Mouse (Mus musculus): ENCODE measurements around the gene Fbxo28.
"Not testable (repeated sequence)": the region's sequence is repeated elsewhere in the genome, so short reads cannot be mapped to it uniquely, and the experiment has no call there.

Fbxo28 gene

DNA sequence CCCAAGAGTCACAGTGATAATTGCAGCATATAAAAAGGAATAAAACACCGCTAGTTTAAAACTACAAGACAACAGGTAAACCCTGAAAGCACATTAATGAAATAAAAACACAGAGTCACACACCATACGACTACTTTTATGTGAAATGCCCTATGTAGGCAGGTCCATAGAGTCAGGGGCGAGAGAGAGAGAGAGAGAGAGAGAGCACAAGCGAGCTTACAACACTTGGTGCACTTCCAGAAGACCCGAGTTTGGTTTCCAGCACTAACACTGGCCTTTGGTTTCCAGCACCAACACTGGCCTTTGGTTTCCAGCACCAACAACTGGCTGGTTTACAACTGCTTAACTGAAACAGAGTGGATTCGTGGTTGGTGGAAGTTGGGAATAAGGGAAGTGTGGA lies 564 bp upstream of the Fbxo28 start:
- DNase-seq (ENCODE audit: low read depth, low spot score), result no peak

DNA sequence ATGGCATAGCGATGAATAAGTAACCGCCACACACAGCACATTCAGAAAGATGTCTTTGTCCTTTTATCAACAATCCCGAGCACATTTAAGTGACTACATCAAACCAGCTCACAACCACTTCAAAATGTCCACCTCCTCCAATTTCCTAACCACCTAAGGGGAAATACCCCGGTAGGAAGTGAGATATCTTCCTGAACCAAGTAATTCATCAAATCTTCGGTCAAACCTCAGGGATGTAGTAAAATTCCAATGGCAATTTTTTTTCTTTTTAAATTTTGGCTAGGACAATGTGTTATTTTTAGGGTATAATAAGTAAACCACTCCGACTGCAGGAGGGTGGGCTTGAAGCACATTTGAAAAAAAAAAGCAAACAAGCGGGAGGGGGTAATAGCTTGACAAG lies 1.1 kb downstream of the Fbxo28 start:
- DNase-seq (ENCODE audit: low read depth, low spot score), result no peak

GRCm38 (mm10) chr1:182338961-182339565 lies 2.4 kb downstream of the Fbxo28 start:
- no peak for DNase-seq (ENCODE audit: low read depth, low spot score)

DNA sequence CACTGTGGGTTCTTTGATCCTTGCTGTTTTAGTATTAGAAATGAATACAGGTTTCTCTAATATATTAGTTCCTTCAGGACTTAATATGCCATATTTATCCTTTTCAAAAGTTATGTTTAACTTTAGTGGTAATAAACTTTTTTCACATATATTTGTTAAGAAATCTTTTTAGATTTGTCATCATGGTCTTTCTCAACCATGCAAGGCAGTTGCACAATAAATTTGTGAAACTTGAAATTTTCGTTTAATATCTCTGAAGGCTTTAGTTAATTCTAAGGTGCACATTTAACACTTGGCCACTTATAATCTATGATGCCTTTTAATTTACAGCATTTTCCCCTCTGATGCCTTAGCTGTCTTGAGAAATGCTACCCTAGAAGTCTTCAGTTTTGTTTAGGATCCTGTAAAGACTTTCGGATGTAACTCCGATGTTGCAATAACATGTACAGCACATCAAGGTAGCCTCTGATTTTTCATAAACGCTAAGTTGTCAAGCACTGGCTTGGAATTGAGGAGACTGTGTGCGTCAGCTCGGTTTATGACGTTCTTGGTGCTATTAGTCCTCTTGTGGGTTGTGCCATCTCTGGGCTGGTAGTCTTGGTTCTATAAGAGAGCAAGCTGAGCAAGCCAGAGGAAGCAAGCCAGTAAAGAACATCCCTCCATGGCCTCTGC lies 7.5 kb downstream of the Fbxo28 start:
- no peak for DNase-seq (ENCODE audit: low read depth, low spot score)

DNA sequence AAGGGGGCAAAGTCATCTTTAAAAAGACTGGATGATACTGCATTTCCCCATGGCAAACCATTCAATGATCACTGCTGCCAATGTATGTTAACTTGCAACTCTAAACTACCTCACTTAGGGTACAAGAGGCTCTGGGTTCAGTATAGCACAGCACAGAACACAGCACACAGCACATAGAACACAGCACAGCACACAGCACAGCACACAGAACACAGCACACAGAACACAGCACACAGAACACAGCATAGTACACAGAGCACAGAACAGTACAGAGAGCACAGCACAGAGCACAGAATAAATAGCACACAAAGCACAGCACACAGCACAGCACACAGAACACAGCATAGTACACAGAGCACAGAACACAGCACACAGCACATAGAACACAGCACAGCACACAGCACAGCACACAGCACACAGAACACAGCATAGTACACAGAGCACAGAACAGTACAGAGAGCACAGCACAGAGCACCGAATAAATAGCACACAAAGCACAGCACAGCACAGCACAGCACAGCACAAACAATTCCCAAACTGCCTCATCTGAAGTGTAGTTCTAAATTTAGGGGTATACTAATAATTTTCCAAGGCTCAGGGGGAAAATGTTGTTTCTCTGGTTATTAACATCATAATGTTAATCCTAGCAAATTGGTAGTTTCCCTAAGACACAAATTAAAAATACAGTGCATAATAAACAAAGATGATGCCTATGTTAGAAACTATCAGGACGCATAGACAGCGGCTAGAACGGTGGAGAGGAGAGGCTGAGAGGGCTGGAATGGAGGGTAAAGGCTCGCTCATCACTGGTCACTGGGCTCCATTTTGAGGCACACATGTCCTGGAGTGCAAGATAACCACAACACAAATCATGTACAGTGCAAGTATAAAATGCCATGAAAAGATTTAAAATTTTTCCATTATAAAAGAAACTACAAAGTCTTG lies 9.1 kb downstream of the Fbxo28 start:
- DNase-seq (ENCODE audit: low read depth, low spot score), result no peak

- DNase-seq (ENCODE audit: low read depth, low spot score), result no peak
Observed at GRCm38 (mm10) chr1:182325919-182326318, 15.5 kb downstream of the Fbxo28 start.

- DNase-seq (ENCODE audit: low read depth, low spot score), result no peak
Observed at GRCm38 (mm10) chr1:182324552-182324951, 16.9 kb downstream of the Fbxo28 start.

DNA sequence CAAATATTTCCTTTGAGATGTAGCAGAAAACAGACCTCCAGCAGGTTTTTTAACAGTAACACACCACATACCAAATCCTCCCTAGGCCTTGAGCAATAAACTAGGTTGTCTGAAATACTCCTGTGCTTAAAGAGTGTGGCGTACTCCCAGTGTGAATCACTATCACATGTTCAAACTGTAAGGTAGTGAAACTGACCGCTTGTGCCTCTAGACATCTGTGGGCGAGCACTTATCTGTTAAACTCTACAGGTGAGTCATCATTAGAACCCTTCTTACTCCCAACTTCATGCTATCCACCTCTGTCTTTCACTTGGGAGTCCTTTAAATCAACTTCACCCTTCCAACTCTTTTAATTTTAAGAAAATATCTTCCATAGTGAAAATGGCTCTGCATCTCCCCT lies 18.3 kb downstream of the Fbxo28 start:
- no peak for DNase-seq (ENCODE audit: low read depth, low spot score)

DNA sequence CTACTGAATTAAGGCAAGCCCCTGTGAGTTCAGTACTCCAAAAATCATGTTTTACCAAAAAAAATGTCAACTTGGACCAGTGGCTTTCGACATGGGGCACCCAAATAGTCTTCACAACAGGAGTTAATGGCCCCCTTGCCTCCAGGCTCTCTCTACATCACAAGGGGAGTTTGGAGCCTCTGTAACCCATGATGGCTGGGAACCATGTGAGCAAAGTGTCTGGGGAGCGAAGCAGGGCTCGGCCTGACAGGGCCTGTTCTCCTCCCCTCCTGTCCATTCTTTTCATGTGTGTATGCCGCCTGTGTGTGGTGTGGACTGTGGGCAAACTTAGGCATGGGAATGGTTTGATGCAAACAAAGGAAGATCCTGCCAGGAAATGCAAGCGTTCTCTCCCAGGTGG lies 27.2 kb downstream of the Fbxo28 start:
- no peak for DNase-seq (ENCODE audit: low read depth, low spot score)

DNA sequence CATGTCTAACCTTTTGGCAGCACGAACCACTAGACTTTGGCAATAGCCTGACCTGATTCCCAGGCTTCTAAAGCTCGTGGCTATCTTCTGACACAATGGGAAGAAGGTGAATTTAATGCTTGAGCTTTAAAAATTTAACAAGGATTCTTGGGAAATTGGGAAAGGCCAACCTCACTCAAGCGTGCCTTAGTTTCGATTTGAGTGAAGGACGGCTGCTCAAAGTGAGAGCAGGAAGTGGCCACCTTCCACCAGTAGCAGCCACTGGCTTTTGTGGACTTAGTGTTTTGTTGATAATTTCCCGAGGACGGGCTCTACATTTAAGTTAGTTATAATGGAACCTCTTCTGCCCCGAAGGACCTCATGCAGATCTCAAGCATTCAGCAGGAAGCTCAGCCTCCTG lies 28.2 kb downstream of the Fbxo28 start:
- DNase-seq (ENCODE audit: low read depth, low spot score), result no peak

GRCm38 (mm10) chr1:182311376-182311775 lies 30.1 kb downstream of the Fbxo28 start:
- DNase-seq (ENCODE audit: low read depth, low spot score), result no peak

GRCm38 (mm10) chr1:182310316-182310715 lies 31.1 kb downstream of the Fbxo28 start:
- no peak for DNase-seq (ENCODE audit: low read depth, low spot score)

GRCm38 (mm10) chr1:182309403-182309802 lies 32.0 kb downstream of the Fbxo28 start:
- no peak for DNase-seq (ENCODE audit: low read depth, low spot score)

GRCm38 (mm10) chr1:182302916-182303315 lies 38.5 kb downstream of the Fbxo28 start:
- no peak for DNase-seq (ENCODE audit: low read depth, low spot score)

DNA sequence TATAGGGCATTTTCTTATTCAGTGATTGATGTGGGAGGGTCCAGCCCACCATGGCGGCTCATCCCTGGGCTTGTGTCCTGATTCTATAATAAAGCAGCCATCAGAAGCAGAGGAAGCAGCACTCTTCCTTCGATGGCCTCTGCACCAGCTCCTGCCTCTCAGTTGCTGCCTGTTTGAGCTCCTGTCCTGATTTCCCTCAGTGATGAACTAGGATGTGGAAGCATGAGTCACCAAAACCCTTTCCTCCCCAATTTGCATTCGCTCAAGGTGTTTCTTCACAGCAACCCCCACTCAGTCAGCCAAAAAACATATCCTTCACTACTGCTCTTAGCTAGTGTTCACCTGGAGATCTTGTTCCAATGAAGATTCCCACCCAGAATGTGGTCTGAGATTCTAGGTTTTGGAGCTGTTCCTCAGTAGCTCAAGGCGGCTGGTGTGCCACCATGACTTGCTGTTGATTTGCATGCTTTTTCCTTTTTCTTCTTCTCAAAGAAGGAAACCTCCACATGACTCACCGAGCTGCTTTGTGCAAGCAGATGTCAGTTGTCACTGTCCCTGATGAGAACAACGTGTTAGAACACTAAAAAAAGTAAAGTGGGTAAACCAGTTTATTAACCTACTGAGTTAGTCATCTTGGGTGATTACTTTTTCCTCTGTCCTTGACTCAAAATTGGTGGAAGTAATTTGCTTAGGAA lies 39.1 kb downstream of the Fbxo28 start:
- no peak for DNase-seq (ENCODE audit: low read depth, low spot score)

GRCm38 (mm10) chr1:182297821-182298220 lies 43.6 kb downstream of the Fbxo28 start:
- no peak for DNase-seq (ENCODE audit: low read depth, low spot score)

- DNase-seq (ENCODE audit: low read depth, low spot score), result no peak
Observed at GRCm38 (mm10) chr1:182297246-182297645, 44.2 kb downstream of the Fbxo28 start.

DNA sequence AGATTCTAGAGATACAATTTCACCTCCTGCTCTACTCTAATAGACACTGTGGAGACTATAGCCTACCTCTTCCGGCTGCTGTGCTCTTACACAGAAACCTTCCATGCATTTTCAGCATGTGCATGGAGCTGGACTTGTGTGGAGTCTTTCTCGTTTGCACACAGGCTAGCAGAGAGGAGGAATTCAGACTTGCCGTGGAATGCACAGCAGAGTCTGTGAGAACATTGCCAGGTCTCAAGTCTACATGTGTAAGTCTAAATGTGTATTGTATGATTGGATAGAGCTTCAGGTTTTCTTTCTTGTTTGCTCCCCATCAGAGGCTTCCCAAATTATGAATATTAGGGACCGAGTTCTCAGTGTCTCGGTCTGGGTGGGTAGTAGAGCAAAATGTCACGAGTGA lies 44.6 kb downstream of the Fbxo28 start:
- no peak for DNase-seq (ENCODE audit: low read depth, low spot score)

GRCm38 (mm10) chr1:182296141-182296540 lies 45.3 kb downstream of the Fbxo28 start:
- DNase-seq (ENCODE audit: low read depth, low spot score), result no peak

DNA sequence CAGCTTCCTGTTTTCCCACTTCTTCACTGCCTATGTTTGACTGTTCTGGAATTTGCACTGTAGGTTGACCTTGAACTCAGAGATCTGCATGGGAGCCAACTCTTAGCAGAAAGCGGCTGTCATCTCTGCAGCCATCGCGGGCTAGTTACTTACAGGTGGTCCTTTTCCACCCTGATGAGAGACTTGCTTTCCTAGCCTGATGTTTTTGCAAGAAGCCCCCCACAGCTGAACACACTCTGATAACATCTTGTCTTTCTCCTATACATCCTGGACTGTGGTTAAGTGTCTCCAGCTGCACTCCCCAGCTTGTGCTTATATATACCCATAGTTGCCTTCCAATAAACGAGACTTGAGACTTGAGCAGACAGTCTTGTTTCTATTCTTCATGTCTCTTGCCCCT lies 49.1 kb downstream of the Fbxo28 start:
- no peak for DNase-seq (ENCODE audit: low read depth, low spot score)

- DNase-seq (ENCODE audit: low read depth, low spot score), result not testable (repeated sequence)
Observed at GRCm38 (mm10) chr1:182290741-182291140, 50.7 kb downstream of the Fbxo28 start.

GRCm38 (mm10) chr1:182289781-182290180 lies 51.6 kb downstream of the Fbxo28 start:
- DNase-seq (ENCODE audit: low read depth, low spot score), result no peak

All from WW6 (cell line).